Mouse (Mus musculus) forebrain, embryonic 10.5 days (tissue): ENCODE measurements around the gene Myrfl. TPM values are rescaled to one million over a fixed set of nuclear protein-coding genes. Genes with fewer than 3 reads are reported as not detected.

Experiments used
- DNase-seq: peaks from one replicate; pipeline ENCODE4 v3.0.0-alpha.2; 2017; ENCODE audit warnings: low spot score; ENCODE audit errors: extremely low spot score
- H3K27ac ChIP-seq: fragments of 300-500 bp; sonication (generic); 2 replicates; pipeline ENCODE4 v1.5.1; 2016; ENCODE audit warnings: mild to moderate bottlenecking
- H3K27me3 ChIP-seq: fragments of 300-500 bp; sonication (generic); 2 replicates; pipeline ENCODE4 v1.6.1; 2016; ENCODE audit warnings: mild to moderate bottlenecking; ENCODE audit not compliant: poor library complexity, severe bottlenecking
- H3K36me3 ChIP-seq: fragments of 300-500 bp; sonication (generic); replicated peaks from 2 replicates; pipeline ENCODE4 v1.6.1; 2016; ENCODE audit warnings: mild to moderate bottlenecking, moderate library complexity
- H3K4me1 ChIP-seq: fragments of 300-500 bp; sonication (generic); 2 replicates; pipeline ENCODE4 v1.6.1; 2016
- H3K4me3 ChIP-seq: fragments of 300-500 bp; sonication (generic); 2 replicates; pipeline ENCODE4 v1.5.1; 2016; ENCODE audit warnings: mild to moderate bottlenecking, moderate library complexity
- H3K9me3 ChIP-seq: fragments of 300-500 bp; sonication (generic); 2 replicates; pipeline ENCODE4 v1.6.1; 2016; ENCODE audit warnings: mild to moderate bottlenecking, moderate library complexity
- WGBS: fragments of 180-500 bp; shearing (Covaris S2); methylation state at CpG from one replicate; pipeline ENCODE4 v1.1.7; 2016; 5-methylcytosine and 5-hydroxymethylcytosine counted together
- polyA plus RNA-seq: library from polyadenylated mRNA; unstranded; fragments of >200 nt; fragmentation: Nextera tagmentation; extraction: Ambion mirVana; gene quantifications from 2 replicates; pipeline ENCODE4 v1.2.1, GENCODE M21; 2016

Gene Myrfl
- polyA plus RNA-seq, 1 experiment from 2014 or later, result not detected

GRCm38 (mm10) chr10:116904503-116904908 is 7.8 kb upstream of the Myrfl start:
- Histone ChIP-seq H3K27me3 (no peaks in the 10 kb centered on the region), H3K4me3 (no peak overlapping the region), H3K27ac (no peak overlapping the region), H3K9me3 (no peaks in the 10 kb centered on the region), H3K4me1 (no peaks in the 10 kb centered on the region), H3K36me3 (peaks cover 62% of the 10 kb centered on the region)
- no peak for DNase-seq
- 91% methylated on average over 10 of the region's 10 CpGs for WGBS

GRCm38 (mm10) chr10:116895108-116895833 is 1.4 kb downstream of the Myrfl start:
- no peak overlapping the region for H3K4me3 ChIP-seq
- no peaks in the 10 kb centered on the region for H3K4me1 ChIP-seq
- H3K27me3 ChIP-seq, result no peaks in the 10 kb centered on the region
- DNase-seq, result no peak
- no peak overlapping the region for H3K27ac ChIP-seq
- no peaks in the 10 kb centered on the region for H3K36me3 ChIP-seq
- no peaks in the 10 kb centered on the region for H3K9me3 ChIP-seq
- WGBS, result 90% methylated on average over 12 of the region's 12 CpGs

- 88% methylated on average over 6 of the region's 6 CpGs for WGBS
- Histone ChIP-seq H3K4me1 (no peaks in the 10 kb centered on the region), H3K9me3 (no peaks in the 10 kb centered on the region), H3K36me3 (no peaks in the 10 kb centered on the region), H3K4me3 (no peak overlapping the region), H3K27me3 (no peaks in the 10 kb centered on the region), H3K27ac (no peak overlapping the region)
- no peak for DNase-seq
Observed at GRCm38 (mm10) chr10:116894540-116894939, 2.2 kb downstream of the Myrfl start.

GRCm38 (mm10) chr10:116893753-116894152 is 3.0 kb downstream of the Myrfl start:
- DNase-seq, result no peak
- no peaks in the 10 kb centered on the region for H3K4me1 ChIP-seq
- no peak overlapping the region for H3K4me3 ChIP-seq
- H3K36me3 ChIP-seq, result no peaks in the 10 kb centered on the region
- no peaks in the 10 kb centered on the region for H3K27me3 ChIP-seq
- H3K9me3 ChIP-seq, result no peaks in the 10 kb centered on the region
- WGBS, result 27% methylated on average over 3 of the region's 3 CpGs
- H3K27ac ChIP-seq, result no peak overlapping the region

GRCm38 (mm10) chr10:116890587-116890986 is 6.1 kb downstream of the Myrfl start:
- Histone ChIP-seq H3K4me3 (no peak overlapping the region), H3K36me3 (no peaks in the 10 kb centered on the region), H3K9me3 (no peaks in the 10 kb centered on the region), H3K27ac (no peak overlapping the region), H3K4me1 (no peaks in the 10 kb centered on the region), H3K27me3 (no peaks in the 10 kb centered on the region)
- DNase-seq, result no peak
- 57% methylated on average over 5 of the region's 5 CpGs for WGBS

GRCm38 (mm10) chr10:116884552-116884951 is 12.2 kb downstream of the Myrfl start:
- Histone ChIP-seq H3K36me3 (no peaks in the 10 kb centered on the region), H3K4me3 (no peak overlapping the region), H3K27ac (no peak overlapping the region), H3K27me3 (no peaks in the 10 kb centered on the region), H3K4me1 (no peaks in the 10 kb centered on the region), H3K9me3 (no peaks in the 10 kb centered on the region)
- DNase-seq, result no peak
- WGBS, result 94% methylated on average over 3 of the region's 3 CpGs

- H3K4me3 ChIP-seq, result no peak overlapping the region
- WGBS, result 74% methylated on average over 5 of the region's 5 CpGs
- no peaks in the 10 kb centered on the region for H3K4me1 ChIP-seq
- H3K27ac ChIP-seq, result no peak overlapping the region
- no peak for DNase-seq
- H3K9me3 ChIP-seq, result no peaks in the 10 kb centered on the region
- no peaks in the 10 kb centered on the region for H3K36me3 ChIP-seq
- H3K27me3 ChIP-seq, result no peaks in the 10 kb centered on the region
Observed at GRCm38 (mm10) chr10:116883531-116883930, 13.2 kb downstream of the Myrfl start.

- DNase-seq, result no peak
- H3K4me1 ChIP-seq, result no peaks in the 10 kb centered on the region
- no peak overlapping the region for H3K4me3 ChIP-seq
- no peak overlapping the region for H3K27ac ChIP-seq
- no peaks in the 10 kb centered on the region for H3K27me3 ChIP-seq
- 90% methylated on average over 4 of the region's 4 CpGs for WGBS
- no peaks in the 10 kb centered on the region for H3K36me3 ChIP-seq
- H3K9me3 ChIP-seq, result no peaks in the 10 kb centered on the region
Observed at GRCm38 (mm10) chr10:116877436-116877835, 19.3 kb downstream of the Myrfl start.

GRCm38 (mm10) chr10:116874490-116874889 is 22.2 kb downstream of the Myrfl start:
- no peaks in the 10 kb centered on the region for H3K4me1 ChIP-seq
- DNase-seq, result no peak
- H3K27ac ChIP-seq, result no peak overlapping the region
- H3K27me3 ChIP-seq, result no peaks in the 10 kb centered on the region
- no peaks in the 10 kb centered on the region for H3K36me3 ChIP-seq
- no peaks in the 10 kb centered on the region for H3K9me3 ChIP-seq
- H3K4me3 ChIP-seq, result no peak overlapping the region
- WGBS, result 86% methylated on average over 9 of the region's 9 CpGs

- no peaks in the 10 kb centered on the region for H3K4me1 ChIP-seq
- no peak for DNase-seq
- WGBS, result 90% methylated on average over 14 of the region's 14 CpGs
- no peaks in the 10 kb centered on the region for H3K36me3 ChIP-seq
- no peaks in the 10 kb centered on the region for H3K27me3 ChIP-seq
- H3K9me3 ChIP-seq, result no peaks in the 10 kb centered on the region
- no peak overlapping the region for H3K27ac ChIP-seq
- H3K4me3 ChIP-seq, result no peak overlapping the region
Observed at GRCm38 (mm10) chr10:116872016-116872410, 24.7 kb downstream of the Myrfl start.

- no peaks in the 10 kb centered on the region for H3K27me3 ChIP-seq
- H3K27ac ChIP-seq, result no peak overlapping the region
- no peaks in the 10 kb centered on the region for H3K9me3 ChIP-seq
- H3K4me3 ChIP-seq, result no peak overlapping the region
- H3K4me1 ChIP-seq, result no peaks in the 10 kb centered on the region
- DNase-seq, result no peak
- H3K36me3 ChIP-seq, result no peaks in the 10 kb centered on the region
- 92% methylated on average over 12 of the region's 12 CpGs for WGBS
Observed at GRCm38 (mm10) chr10:116871329-116872015, 25.2 kb downstream of the Myrfl start.

GRCm38 (mm10) chr10:116870819-116871218 is 25.9 kb downstream of the Myrfl start:
- Histone ChIP-seq H3K36me3 (no peaks in the 10 kb centered on the region), H3K9me3 (no peaks in the 10 kb centered on the region), H3K27me3 (no peaks in the 10 kb centered on the region), H3K27ac (no peak overlapping the region), H3K4me1 (no peaks in the 10 kb centered on the region), H3K4me3 (no peak overlapping the region)
- no peak for DNase-seq
- WGBS, result 85% methylated on average over 6 of the region's 6 CpGs

GRCm38 (mm10) chr10:116853159-116853845 is 43.4 kb downstream of the Myrfl start:
- no peaks in the 10 kb centered on the region for H3K36me3 ChIP-seq
- no peak overlapping the region for H3K27ac ChIP-seq
- no peak for DNase-seq
- no peaks in the 10 kb centered on the region for H3K9me3 ChIP-seq
- no peaks in the 10 kb centered on the region for H3K27me3 ChIP-seq
- H3K4me3 ChIP-seq, result no peak overlapping the region
- 85% methylated on average over 11 of the region's 11 CpGs for WGBS
- peaks cover 9% of the 10 kb centered on the region for H3K4me1 ChIP-seq
